Mouse (Mus musculus): ENCODE data around the gene Gm17387. TPM values are rescaled to one million over a fixed set of nuclear protein-coding genes. Genes with fewer than 3 reads are reported as not detected.

Gm17387 gene
- not detected in 2 replicates for polyA plus RNA-seq (2015; fragmentation: Nextera tagmentation; extraction: Ambion mirVana)

DNA sequence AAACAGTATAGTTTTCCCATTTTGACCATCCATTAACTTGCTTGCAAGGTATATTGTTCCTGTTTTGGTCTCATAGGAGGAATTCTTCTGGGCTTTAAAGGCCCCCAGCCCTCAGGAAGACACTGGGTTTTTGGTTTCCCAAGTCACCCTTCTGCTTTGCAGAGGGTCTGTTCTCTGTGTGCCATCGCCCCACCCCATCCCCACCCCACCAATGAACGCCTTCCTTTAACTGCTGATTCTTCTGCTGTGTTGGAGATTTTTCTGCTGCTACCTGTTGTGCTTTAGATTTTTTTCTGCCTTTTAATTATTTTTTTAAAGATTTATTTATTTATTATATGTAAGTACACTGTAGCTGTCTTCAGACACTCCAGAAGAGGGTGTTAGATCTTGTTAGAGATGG lies at the start of gene Gm17387:
Gene Gm17387 (plus strand): TSS at position 301 of the 400 bp plus-strand sequence.
- Histone ChIP-seq H3K4me1 (ENCODE audit: control insufficient read depth, insufficient read depth, low read length) (peaks cover 4% of the 10 kb centered on the region; the same call in 1 of the 2 replicates), H3K36me3 (ENCODE audit: control insufficient read depth, insufficient read depth, low read length) (no peaks in the 10 kb centered on the region), H3K27me3 (replicated peaks; ENCODE audit: control insufficient read depth, insufficient read depth, low read length) (no peaks in the 10 kb centered on the region), H3K4me2 (ENCODE audit: low read depth, low read length) (no peak within 1 kb of the TSS), H3K9ac (ENCODE audit: low read depth, low read length) (no peak within 1 kb of the TSS), H3K27ac (ENCODE audit: low read length) (no peak within 1 kb of the TSS), H3K4me3 (ENCODE audit: low read length) (no peak within 1 kb of the TSS), H3K9me3 (ENCODE audit: control insufficient read depth, low read length) (no peaks in the 10 kb centered on the region)
- 92% methylated on average over 2 of the region's 2 CpGs for WGBS
- no peak for ATAC-seq

DNA sequence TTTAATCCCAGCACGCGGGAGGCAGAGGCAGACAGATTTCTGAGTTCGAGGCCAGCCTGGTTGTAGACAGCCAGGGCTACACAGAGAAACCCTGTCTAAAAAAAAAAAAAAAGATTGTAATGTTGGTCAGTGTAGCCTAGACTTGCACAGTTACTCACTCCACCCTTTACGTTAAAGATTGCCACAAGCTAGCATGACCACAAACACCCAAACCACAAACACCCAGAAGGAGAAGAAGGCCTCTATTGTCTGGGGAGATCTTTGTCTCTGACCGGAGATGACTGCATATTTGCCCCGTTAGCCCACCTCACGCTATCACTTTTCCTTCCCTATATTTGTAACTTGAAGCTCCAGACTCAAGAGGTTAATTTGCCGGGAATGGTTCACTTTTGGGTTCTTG lies 47.2 kb upstream of the Gm17387 start:
- H3K36me3 ChIP-seq (ENCODE audit: control insufficient read depth, insufficient read depth, low read length): no peaks in the 10 kb centered on the region
- no peak for ATAC-seq
- H3K27ac ChIP-seq (ENCODE audit: low read length): no peak overlapping the region
- no peak overlapping the region for H3K9ac ChIP-seq (ENCODE audit: low read depth, low read length)
- H3K9me3 ChIP-seq (ENCODE audit: control insufficient read depth, low read length): no peaks in the 10 kb centered on the region
- no peak overlapping the region for H3K4me3 ChIP-seq (ENCODE audit: low read length)
- no peaks in the 10 kb centered on the region for H3K27me3 ChIP-seq (replicated peaks; ENCODE audit: control insufficient read depth, insufficient read depth, low read length)
- H3K4me1 ChIP-seq (ENCODE audit: control insufficient read depth, insufficient read depth, low read length): no peaks in the 10 kb centered on the region
- no peak overlapping the region for H3K4me2 ChIP-seq (ENCODE audit: low read depth, low read length)
- WGBS: 93% methylated on average over 8 of the region's 8 CpGs

DNA sequence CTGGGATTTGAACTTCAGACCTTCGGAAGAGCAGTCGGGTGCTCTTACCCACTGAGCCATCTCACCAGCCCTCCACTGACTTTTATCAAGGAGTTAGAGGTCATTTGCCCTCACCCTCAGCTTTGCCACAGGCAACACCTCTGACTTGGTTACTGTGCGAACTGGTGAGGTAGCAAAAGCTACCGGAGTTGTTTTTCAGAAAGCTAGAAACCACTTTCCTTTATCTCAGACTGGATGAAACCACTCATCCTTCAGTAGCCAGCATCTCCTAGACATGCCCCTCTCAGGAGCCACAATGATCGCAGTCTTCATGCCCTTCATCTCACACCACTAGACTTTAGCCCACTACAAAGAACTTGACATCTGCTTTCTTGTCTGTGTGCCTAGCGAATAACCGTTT lies 46.0 kb upstream of the Gm17387 start:
- H3K9me3 ChIP-seq (ENCODE audit: control insufficient read depth, low read length): no peaks in the 10 kb centered on the region
- H3K27me3 ChIP-seq (replicated peaks; ENCODE audit: control insufficient read depth, insufficient read depth, low read length): no peaks in the 10 kb centered on the region
- no peak overlapping the region for H3K9ac ChIP-seq (ENCODE audit: low read depth, low read length)
- 91% methylated on average over 7 of the region's 7 CpGs for WGBS
- H3K4me1 ChIP-seq (ENCODE audit: control insufficient read depth, insufficient read depth, low read length): no peaks in the 10 kb centered on the region
- no peak overlapping the region for H3K4me2 ChIP-seq (ENCODE audit: low read depth, low read length)
- H3K27ac ChIP-seq (ENCODE audit: low read length): no peak overlapping the region
- no peaks in the 10 kb centered on the region for H3K36me3 ChIP-seq (ENCODE audit: control insufficient read depth, insufficient read depth, low read length)
- H3K4me3 ChIP-seq (ENCODE audit: low read length): no peak overlapping the region
- ATAC-seq: no peak

DNA sequence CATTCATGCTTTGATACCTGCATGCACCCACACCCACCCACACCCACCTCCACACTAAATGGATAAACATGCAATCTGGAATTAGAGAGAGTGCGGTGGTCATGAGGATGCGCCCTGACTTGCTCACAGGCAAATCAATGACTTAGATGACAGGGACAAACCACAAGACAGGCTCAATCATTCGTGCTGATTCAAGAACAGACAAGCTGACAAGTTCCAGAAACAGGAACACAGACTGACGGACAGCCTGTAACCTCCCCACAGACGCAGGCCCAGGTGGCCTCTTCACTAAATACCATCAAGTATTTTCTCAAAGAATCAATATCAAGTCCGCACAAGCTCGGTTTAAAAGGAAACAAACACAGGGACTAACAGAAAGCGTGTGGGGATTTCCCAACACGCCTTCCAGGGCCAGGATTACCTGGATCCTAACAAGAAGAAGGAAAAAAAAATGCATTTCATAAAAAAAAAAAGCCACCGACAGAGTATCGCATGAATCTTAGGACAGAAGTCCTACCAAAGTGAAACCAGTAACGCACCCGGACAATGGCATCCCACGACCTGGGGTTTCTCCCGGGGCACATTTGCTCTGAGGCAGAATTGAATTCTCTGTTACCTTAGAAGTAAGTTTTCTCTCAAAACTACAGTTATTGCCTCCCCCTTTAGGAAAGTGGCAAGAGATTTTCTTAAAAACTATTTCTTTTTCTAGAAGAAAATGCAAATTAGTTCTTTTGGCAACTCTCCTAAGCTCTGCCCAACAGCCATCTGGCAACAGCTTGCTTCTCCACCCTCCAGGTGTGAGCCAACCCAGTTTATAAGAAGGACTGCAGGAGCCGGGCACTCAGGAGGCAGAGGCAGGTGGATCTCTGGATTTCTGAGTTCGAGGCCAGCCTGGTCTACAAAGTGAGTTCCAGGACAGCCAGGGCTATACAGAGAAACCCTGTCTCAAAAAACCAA lies 41.5 kb upstream of the Gm17387 start:
- no peak overlapping the region for H3K4me2 ChIP-seq (ENCODE audit: low read depth, low read length)
- H3K9ac ChIP-seq (ENCODE audit: low read depth, low read length): no peak overlapping the region
- peaks cover 6% of the 10 kb centered on the region for H3K4me1 ChIP-seq (ENCODE audit: control insufficient read depth, insufficient read depth, low read length)
- H3K27ac ChIP-seq (ENCODE audit: low read length): no peak overlapping the region
- ATAC-seq: no peak
- no peaks in the 10 kb centered on the region for H3K27me3 ChIP-seq (replicated peaks; ENCODE audit: control insufficient read depth, insufficient read depth, low read length)
- WGBS: 80% methylated on average over 17 of the region's 17 CpGs
- no peaks in the 10 kb centered on the region for H3K9me3 ChIP-seq (ENCODE audit: control insufficient read depth, low read length)
- no peaks in the 10 kb centered on the region for H3K36me3 ChIP-seq (ENCODE audit: control insufficient read depth, insufficient read depth, low read length)
- no peak overlapping the region for H3K4me3 ChIP-seq (ENCODE audit: low read length)

DNA sequence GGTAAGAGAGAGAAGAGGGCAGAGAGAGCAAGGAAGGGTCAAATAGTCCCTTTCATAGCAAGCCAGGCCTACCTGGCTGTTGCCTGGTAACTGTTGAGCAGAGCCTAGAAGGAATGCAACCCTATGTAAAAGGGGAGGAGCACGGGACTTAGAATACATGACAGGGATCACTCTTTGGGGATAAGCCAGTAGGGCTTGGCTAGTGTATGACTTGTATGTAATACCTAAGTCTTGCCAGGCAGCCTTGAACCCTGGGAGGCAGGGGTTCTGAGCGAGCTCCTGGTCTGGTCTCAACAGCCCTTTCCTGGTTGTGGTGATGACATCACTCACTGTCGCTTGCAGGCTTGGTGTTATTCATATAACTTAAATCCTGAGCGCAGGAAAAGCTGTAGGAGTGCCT lies 39.9 kb upstream of the Gm17387 start:
- Histone ChIP-seq H3K27me3 (replicated peaks; ENCODE audit: control insufficient read depth, insufficient read depth, low read length) (no peaks in the 10 kb centered on the region), H3K27ac (ENCODE audit: low read length) (no peak overlapping the region), H3K36me3 (ENCODE audit: control insufficient read depth, insufficient read depth, low read length) (no peaks in the 10 kb centered on the region), H3K9me3 (ENCODE audit: control insufficient read depth, low read length) (no peaks in the 10 kb centered on the region), H3K9ac (ENCODE audit: low read depth, low read length) (no peak overlapping the region), H3K4me1 (ENCODE audit: control insufficient read depth, insufficient read depth, low read length) (peaks cover 6% of the 10 kb centered on the region), H3K4me2 (ENCODE audit: low read depth, low read length) (no peak overlapping the region), H3K4me3 (ENCODE audit: low read length) (no peak overlapping the region)
- WGBS: 70% methylated on average over 4 of the region's 4 CpGs
- ATAC-seq: no peak

DNA sequence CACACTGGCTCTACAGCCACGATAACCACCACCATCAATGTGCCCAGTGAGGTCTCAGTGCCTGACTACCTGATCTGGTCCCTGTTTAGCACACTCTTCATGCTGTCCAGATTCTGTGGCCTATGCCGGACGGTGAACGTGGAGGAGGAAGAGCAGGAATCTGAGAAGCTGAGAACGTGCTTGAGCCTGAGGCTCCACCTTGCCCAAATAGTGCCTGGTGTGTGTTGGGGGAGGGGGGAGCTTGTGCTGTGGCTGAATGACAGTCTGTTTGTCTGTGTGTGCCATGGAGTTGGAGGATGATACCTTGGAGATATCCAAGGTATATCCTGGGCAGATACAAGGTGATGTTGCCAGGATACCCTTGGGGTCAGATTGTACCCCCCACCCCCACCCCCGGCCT lies 38.7 kb upstream of the Gm17387 start:
- peaks cover 6% of the 10 kb centered on the region for H3K4me1 ChIP-seq (ENCODE audit: control insufficient read depth, insufficient read depth, low read length)
- H3K4me3 ChIP-seq (ENCODE audit: low read length): no peak overlapping the region
- H3K36me3 ChIP-seq (ENCODE audit: control insufficient read depth, insufficient read depth, low read length): no peaks in the 10 kb centered on the region
- no peak overlapping the region for H3K9ac ChIP-seq (ENCODE audit: low read depth, low read length)
- 49% methylated on average over 6 of the region's 6 CpGs for WGBS
- ATAC-seq: peak; percentile 40; the same call in 1 of the 2 replicates
- no peaks in the 10 kb centered on the region for H3K9me3 ChIP-seq (ENCODE audit: control insufficient read depth, low read length)
- H3K4me2 ChIP-seq (ENCODE audit: low read depth, low read length): no peak overlapping the region
- no peaks in the 10 kb centered on the region for H3K27me3 ChIP-seq (replicated peaks; ENCODE audit: control insufficient read depth, insufficient read depth, low read length)
- H3K27ac ChIP-seq (ENCODE audit: low read length): no peak overlapping the region; the same call in 1 of the 2 replicates

DNA sequence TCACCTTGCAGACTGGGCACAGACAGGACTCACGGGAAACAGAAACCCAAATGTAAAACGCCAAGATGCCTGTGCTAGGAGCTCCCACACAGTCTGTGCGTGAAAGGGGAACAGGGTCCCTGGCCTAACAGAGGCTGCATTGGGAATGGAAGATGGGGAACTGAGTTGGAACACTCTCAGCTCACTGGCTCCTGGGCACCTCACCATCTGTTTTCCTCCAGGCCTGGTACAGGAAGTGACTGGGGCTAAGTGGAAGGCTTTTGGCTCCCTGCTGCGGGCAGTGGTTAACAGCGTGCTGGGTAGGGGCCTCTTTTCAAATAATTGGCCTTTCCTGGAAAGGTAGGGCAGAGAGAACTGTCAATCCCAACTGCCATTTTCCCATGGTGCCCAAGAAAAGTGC lies 38.3 kb upstream of the Gm17387 start:
- H3K9ac ChIP-seq (ENCODE audit: low read depth, low read length): no peak overlapping the region
- no peaks in the 10 kb centered on the region for H3K36me3 ChIP-seq (ENCODE audit: control insufficient read depth, insufficient read depth, low read length)
- 69% methylated on average over 5 of the region's 5 CpGs for WGBS
- no peak overlapping the region for H3K4me2 ChIP-seq (ENCODE audit: low read depth, low read length)
- H3K27ac ChIP-seq (ENCODE audit: low read length): no peak overlapping the region
- H3K4me1 ChIP-seq (ENCODE audit: control insufficient read depth, insufficient read depth, low read length): peaks cover 6% of the 10 kb centered on the region
- no peak overlapping the region for H3K4me3 ChIP-seq (ENCODE audit: low read length)
- H3K27me3 ChIP-seq (replicated peaks; ENCODE audit: control insufficient read depth, insufficient read depth, low read length): no peaks in the 10 kb centered on the region
- no peak for ATAC-seq
- no peaks in the 10 kb centered on the region for H3K9me3 ChIP-seq (ENCODE audit: control insufficient read depth, low read length)

DNA sequence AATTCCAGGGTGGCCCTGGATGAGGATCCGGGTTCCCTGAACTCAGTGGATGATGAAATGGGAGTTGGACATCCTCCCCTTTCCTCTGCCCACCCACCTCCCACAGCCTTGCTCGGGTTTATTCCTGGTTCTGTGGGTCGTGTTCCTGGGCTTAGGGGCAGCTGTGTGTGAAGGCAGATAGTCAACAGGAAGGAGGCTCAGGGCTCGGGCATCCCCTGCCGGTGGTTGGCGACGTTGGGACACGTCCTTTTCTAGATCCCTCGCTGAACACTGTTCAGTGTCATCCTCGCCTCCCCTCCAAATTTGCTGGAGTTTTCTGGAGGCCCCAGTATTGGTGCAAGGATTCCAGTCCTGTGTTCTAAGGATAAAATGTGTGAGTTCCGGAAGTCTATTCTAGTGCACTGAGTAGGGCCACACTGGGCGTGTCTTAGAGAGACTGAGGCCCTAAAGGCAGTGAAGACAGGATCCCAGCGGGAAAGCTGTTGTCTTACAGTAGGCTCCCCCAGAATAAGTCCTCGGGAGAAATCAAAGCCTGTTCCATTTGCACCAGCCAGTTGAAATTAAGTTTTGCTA lies 37.7 kb upstream of the Gm17387 start:
- no peaks in the 10 kb centered on the region for H3K27me3 ChIP-seq (replicated peaks; ENCODE audit: control insufficient read depth, insufficient read depth, low read length)
- ATAC-seq: no peak
- H3K4me3 ChIP-seq (ENCODE audit: low read length): no peak overlapping the region
- H3K36me3 ChIP-seq (ENCODE audit: control insufficient read depth, insufficient read depth, low read length): no peaks in the 10 kb centered on the region
- 84% methylated on average over 14 of the region's 14 CpGs for WGBS
- no peak overlapping the region for H3K4me2 ChIP-seq (ENCODE audit: low read depth, low read length)
- no peak overlapping the region for H3K9ac ChIP-seq (ENCODE audit: low read depth, low read length)
- H3K27ac ChIP-seq (ENCODE audit: low read length): no peak overlapping the region
- H3K4me1 ChIP-seq (ENCODE audit: control insufficient read depth, insufficient read depth, low read length): peaks cover 6% of the 10 kb centered on the region
- no peaks in the 10 kb centered on the region for H3K9me3 ChIP-seq (ENCODE audit: control insufficient read depth, low read length)

DNA sequence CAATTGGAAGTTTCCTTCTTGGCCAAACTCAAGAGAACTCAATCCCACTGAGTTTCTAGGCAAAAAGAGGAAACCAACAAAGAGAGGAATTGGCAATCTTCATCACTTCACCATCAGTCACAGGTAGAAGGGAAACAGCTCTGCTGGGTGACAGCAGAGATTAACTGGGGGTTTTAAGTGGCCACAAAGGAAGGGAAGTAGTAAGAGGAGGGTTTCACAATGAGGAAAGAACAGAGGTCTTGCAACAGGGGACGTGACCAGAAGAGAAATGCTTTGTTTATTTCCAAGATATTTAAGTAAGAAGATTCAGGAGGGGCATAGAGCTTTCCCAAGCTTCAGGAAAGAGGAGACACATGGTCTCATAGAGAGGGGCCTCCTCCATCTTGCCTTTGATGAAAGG lies 31.1 kb upstream of the Gm17387 start:
- no peak for ATAC-seq

More for the DNA sequence above, 31.1 kb upstream of the Gm17387 start:
- Histone ChIP-seq H3K9me3 (ENCODE audit: control insufficient read depth, low read length) (no peaks in the 10 kb centered on the region), H3K4me1 (ENCODE audit: control insufficient read depth, insufficient read depth, low read length) (no peaks in the 10 kb centered on the region), H3K4me3 (ENCODE audit: low read length) (no peak overlapping the region), H3K36me3 (ENCODE audit: control insufficient read depth, insufficient read depth, low read length) (no peaks in the 10 kb centered on the region), H3K9ac (ENCODE audit: low read depth, low read length) (no peak overlapping the region), H3K27ac (ENCODE audit: low read length) (no peak overlapping the region), H3K4me2 (ENCODE audit: low read depth, low read length) (no peak overlapping the region), H3K27me3 (replicated peaks; ENCODE audit: control insufficient read depth, insufficient read depth, low read length) (no peaks in the 10 kb centered on the region)
- 37% methylated on average over 1 of the region's 1 CpGs for WGBS

All from intestine, embryonic 16.5 days (tissue).